Mouse (Mus musculus): ENCODE measurements at regions not wholly inside any gene's neighbourhood (a gene's known extent, or its start where the extent isn't known, plus 50 kb on each side); places are given as distances from the start of the nearest gene placed in this dataset.

- no peak for DNase-seq (ENCODE audit: low spot score)
- 75% methylated on average over 4 of the region's 4 CpGs for WGBS
Measured at GRCm38 (mm10) chr5:69877100-69877499, 285.0 kb upstream of the Gnpda2 start.

GRCm38 (mm10) chr5:69863027-69863426 lies 270.9 kb upstream of the Gnpda2 start:
- WGBS, result 85% methylated on average over 3 of the region's 3 CpGs
- TF ChIP-seq POLR2A (IDR thresholded peaks at IDR 0.05; ENCODE audit: borderline replicate concordance, extremely low read depth, insufficient read depth, insufficient read length), result no peak
- Histone ChIP-seq H3K27ac (replicated peaks; ENCODE audit: low read depth, low read length) (no peak overlapping the region), H3K4me1 (ENCODE audit: control insufficient read depth, insufficient read depth, low read length) (no peaks in the 10 kb centered on the region), H3K36me3 (ENCODE audit: control insufficient read depth, insufficient read depth, low read length) (no peaks in the 10 kb centered on the region), H3K27me3 (ENCODE audit: control insufficient read depth, insufficient read depth, low read length) (no peaks in the 10 kb centered on the region), H3K4me2 (replicated peaks; ENCODE audit: low read depth, low read length, severe bottlenecking) (no peak overlapping the region), H3K9me3 (ENCODE audit: control insufficient read depth, low read length) (no peaks in the 10 kb centered on the region), H3K9ac (ENCODE audit: low read depth, low read length, severe bottlenecking) (no peak overlapping the region), H3K4me3 (replicated peaks; ENCODE audit: low read length) (no peak overlapping the region)
- DNase-seq (ENCODE audit: low spot score) (no peak), ATAC-seq (ENCODE audit: low FRiP score, low read depth) (no peak)

More at GRCm38 (mm10) chr5:69877100-69877499, 285.0 kb upstream of the Gnpda2 start:
- Histone ChIP-seq H3K27ac (replicated peaks; ENCODE audit: low read depth, low read length) (no peak overlapping the region), H3K9me3 (ENCODE audit: control insufficient read depth, low read length) (no peaks in the 10 kb centered on the region), H3K36me3 (ENCODE audit: control insufficient read depth, insufficient read depth, low read length) (no peaks in the 10 kb centered on the region), H3K4me1 (ENCODE audit: control insufficient read depth, insufficient read depth, low read length) (no peaks in the 10 kb centered on the region), H3K9ac (ENCODE audit: low read depth, low read length, severe bottlenecking) (no peak overlapping the region), H3K27me3 (ENCODE audit: control insufficient read depth, insufficient read depth, low read length) (no peaks in the 10 kb centered on the region), H3K4me2 (replicated peaks; ENCODE audit: low read depth, low read length, severe bottlenecking) (no peak overlapping the region), H3K4me3 (replicated peaks; ENCODE audit: low read length) (no peak overlapping the region)
- TF ChIP-seq POLR2A (IDR thresholded peaks at IDR 0.05; ENCODE audit: borderline replicate concordance, extremely low read depth, insufficient read depth, insufficient read length), result no peak
- ATAC-seq (ENCODE audit: low FRiP score, low read depth), result no peak

- Histone ChIP-seq H3K9me3 (ENCODE audit: control insufficient read depth, low read length) (no peaks in the 10 kb centered on the region), H3K27ac (replicated peaks; ENCODE audit: low read depth, low read length) (no peak overlapping the region), H3K4me1 (ENCODE audit: control insufficient read depth, insufficient read depth, low read length) (no peaks in the 10 kb centered on the region), H3K4me2 (replicated peaks; ENCODE audit: low read depth, low read length, severe bottlenecking) (no peak overlapping the region), H3K4me3 (replicated peaks; ENCODE audit: low read length) (no peak overlapping the region), H3K27me3 (ENCODE audit: control insufficient read depth, insufficient read depth, low read length) (no peaks in the 10 kb centered on the region), H3K36me3 (ENCODE audit: control insufficient read depth, insufficient read depth, low read length) (no peaks in the 10 kb centered on the region), H3K9ac (ENCODE audit: low read depth, low read length, severe bottlenecking) (no peak overlapping the region)
- no peak for TF ChIP-seq POLR2A (IDR thresholded peaks at IDR 0.05; ENCODE audit: borderline replicate concordance, extremely low read depth, insufficient read depth, insufficient read length)
- WGBS, result 52% methylated on average over 1 of the region's 1 CpGs
- no peak for ATAC-seq (ENCODE audit: low FRiP score, low read depth)
- no peak for DNase-seq (ENCODE audit: low spot score)
Measured at GRCm38 (mm10) chr5:69844809-69845208, 252.7 kb upstream of the Gnpda2 start.

GRCm38 (mm10) chr5:69837947-69838710 lies 246.0 kb upstream of the Gnpda2 start:
- ATAC-seq (ENCODE audit: low FRiP score, low read depth) (no peak), DNase-seq (ENCODE audit: low spot score) (no peak)
- 77% methylated on average over 7 of the region's 7 CpGs for WGBS
- no peak overlapping the region for H3K27ac ChIP-seq (replicated peaks; ENCODE audit: low read depth, low read length)
- no peak overlapping the region for H3K4me2 ChIP-seq (replicated peaks; ENCODE audit: low read depth, low read length, severe bottlenecking)
- no peak overlapping the region for H3K9ac ChIP-seq (ENCODE audit: low read depth, low read length, severe bottlenecking)
- no peaks in the 10 kb centered on the region for H3K9me3 ChIP-seq (ENCODE audit: control insufficient read depth, low read length)
- TF ChIP-seq POLR2A (IDR thresholded peaks at IDR 0.05; ENCODE audit: borderline replicate concordance, extremely low read depth, insufficient read depth, insufficient read length), result no peak
- no peak overlapping the region for H3K4me3 ChIP-seq (replicated peaks; ENCODE audit: low read length)
- H3K36me3 ChIP-seq (ENCODE audit: control insufficient read depth, insufficient read depth, low read length), result no peaks in the 10 kb centered on the region
- H3K27me3 ChIP-seq (ENCODE audit: control insufficient read depth, insufficient read depth, low read length), result no peaks in the 10 kb centered on the region
- H3K4me1 ChIP-seq (ENCODE audit: control insufficient read depth, insufficient read depth, low read length), result no peaks in the 10 kb centered on the region

GRCm38 (mm10) chr5:69836356-69836755 lies 244.2 kb upstream of the Gnpda2 start:
- Histone ChIP-seq H3K9me3 (ENCODE audit: control insufficient read depth, low read length) (no peaks in the 10 kb centered on the region), H3K27me3 (ENCODE audit: control insufficient read depth, insufficient read depth, low read length) (no peaks in the 10 kb centered on the region), H3K36me3 (ENCODE audit: control insufficient read depth, insufficient read depth, low read length) (no peaks in the 10 kb centered on the region), H3K4me1 (ENCODE audit: control insufficient read depth, insufficient read depth, low read length) (no peaks in the 10 kb centered on the region), H3K27ac (replicated peaks; ENCODE audit: low read depth, low read length) (no peak overlapping the region), H3K4me3 (replicated peaks; ENCODE audit: low read length) (no peak overlapping the region), H3K4me2 (replicated peaks; ENCODE audit: low read depth, low read length, severe bottlenecking) (no peak overlapping the region), H3K9ac (ENCODE audit: low read depth, low read length, severe bottlenecking) (no peak overlapping the region)
- 83% methylated on average over 8 of the region's 8 CpGs for WGBS
- ATAC-seq (ENCODE audit: low FRiP score, low read depth) (no peak), DNase-seq (ENCODE audit: low spot score) (no peak)
- TF ChIP-seq POLR2A (IDR thresholded peaks at IDR 0.05; ENCODE audit: borderline replicate concordance, extremely low read depth, insufficient read depth, insufficient read length), result no peak
